Mouse (Mus musculus): ENCODE measurements around the gene Gm27027.

DNA sequence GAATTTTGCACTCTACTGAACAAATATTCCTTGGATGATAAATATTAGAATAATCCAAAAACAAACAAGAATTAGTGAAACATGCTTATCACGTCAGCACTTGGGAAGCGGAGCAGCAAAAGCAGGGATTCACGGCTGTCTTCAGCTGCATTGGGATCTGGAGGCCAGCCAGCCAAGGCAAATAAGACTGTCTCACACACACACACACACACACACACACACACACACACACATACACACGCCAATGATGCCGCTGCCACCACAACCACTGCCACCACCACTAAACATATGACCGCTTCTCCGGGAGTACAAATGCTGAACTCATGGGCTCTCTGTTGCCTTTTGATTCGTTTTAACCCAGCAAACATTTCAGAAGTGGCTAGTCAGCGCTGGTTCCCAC, 42.4 kb downstream of the Gm27027 start:
- TF ChIP-seq CTCF (IDR thresholded peaks at IDR 0.05; ENCODE audit: extremely low read depth, insufficient read depth, insufficient read length, insufficient replicate concordance): no peak
- no peak for TF ChIP-seq POLR2A (IDR thresholded peaks at IDR 0.05; ENCODE audit: low read depth, low read length)

Measured in spleen, adult 2 months (tissue).